Mouse (Mus musculus) heart, embryonic 11.5 days (tissue): ENCODE measurements around the gene Pdrg1. TPM values are rescaled to one million over a fixed set of nuclear protein-coding genes. Genes with fewer than 3 reads are reported as not detected.

Source experiments
- ATAC-seq: fragments of 200-750 bp; cut with Nextera tagmentation; replicated peaks from 2 replicates; pipeline ENCODE4 v1.8.0; 2017; ENCODE audit warnings: moderate library complexity; ENCODE audit not compliant: insufficient number of reproducible peaks, low FRiP score, low TSS enrichment
- H3K27ac ChIP-seq: fragments of 300-500 bp; sonication (generic); 2 replicates; pipeline ENCODE4 v1.5.1; 2014; ENCODE audit warnings: mild to moderate bottlenecking, low read depth, low read length
- H3K27me3 ChIP-seq: fragments of 300-500 bp; sonication (generic); 2 replicates; pipeline ENCODE4 v1.6.1; 2014; ENCODE audit warnings: mild to moderate bottlenecking, low read length, mixed read lengths; ENCODE audit not compliant: control insufficient read depth, insufficient read depth
- H3K36me3 ChIP-seq: fragments of 300-500 bp; sonication (generic); 2 replicates; pipeline ENCODE4 v1.6.1; 2014; ENCODE audit warnings: mild to moderate bottlenecking, low read length, moderate library complexity, mixed read lengths; ENCODE audit not compliant: control insufficient read depth, insufficient read depth
- H3K4me1 ChIP-seq: fragments of 300-500 bp; sonication (generic); 2 replicates; pipeline ENCODE4 v1.6.1; 2014; ENCODE audit warnings: low read length; ENCODE audit not compliant: control insufficient read depth, insufficient read depth
- H3K4me2 ChIP-seq: fragments of 300-500 bp; sonication (generic); 2 replicates; pipeline ENCODE4 v1.6.1; 2014; ENCODE audit warnings: mild to moderate bottlenecking, moderate library complexity
- H3K4me3 ChIP-seq: fragments of 300-500 bp; sonication (generic); 2 replicates; pipeline ENCODE4 v1.5.1; 2014; ENCODE audit warnings: low read depth, low read length
- H3K9ac ChIP-seq: fragments of 300-500 bp; sonication (generic); 2 replicates; pipeline ENCODE4 v1.6.1; 2014; ENCODE audit warnings: mild to moderate bottlenecking, low read depth, low read length, moderate library complexity
- H3K9me3 ChIP-seq: fragments of 300-500 bp; sonication (generic); replicated peaks from 2 replicates; pipeline ENCODE4 v1.6.1; 2016; ENCODE audit warnings: low read length; ENCODE audit not compliant: control insufficient read depth
- WGBS: fragments of 180-500 bp; shearing (Covaris S2); extraction: QIAGEN DNeasy Blood & Tissue Kit; methylation state at CpG from one replicate; pipeline ENCODE4 v1.1.7; 2014; ENCODE audit not compliant: insufficient replicate concordance; 5-methylcytosine and 5-hydroxymethylcytosine counted together
- polyA plus RNA-seq: library from polyadenylated mRNA; unstranded; fragments of >200 nt; fragmentation: Nextera tagmentation; extraction: Ambion mirVana; gene quantifications from 2 replicates; pipeline ENCODE4 v1.2.1, GENCODE M21; 2014

Gene Pdrg1
- polyA plus RNA-seq, 1 experiment from 2014 or later: 60.8 TPM

GRCm38 (mm10) chr2:153021163-153021562, 5.9 kb upstream of the Pdrg1 start:
- ATAC-seq: no peak
- H3K9me3 ChIP-seq: no peaks in the 10 kb centered on the region
- H3K4me1 ChIP-seq: no peaks in the 10 kb centered on the region
- H3K27me3 ChIP-seq: peaks cover 12% of the 10 kb centered on the region
- no peak overlapping the region for H3K4me2 ChIP-seq
- H3K36me3 ChIP-seq: no peaks in the 10 kb centered on the region
- 75% methylated on average over 3 of the region's 3 CpGs for WGBS
- no peak overlapping the region for H3K4me3 ChIP-seq
- H3K27ac ChIP-seq: no peak overlapping the region
- H3K9ac ChIP-seq: no peak overlapping the region

GRCm38 (mm10) chr2:153019355-153019754, 4.1 kb upstream of the Pdrg1 start:
- no peak for ATAC-seq
- no peak overlapping the region for H3K4me2 ChIP-seq
- peaks cover 6% of the 10 kb centered on the region for H3K27me3 ChIP-seq
- H3K4me1 ChIP-seq: peaks cover 2% of the 10 kb centered on the region
- H3K9me3 ChIP-seq: no peaks in the 10 kb centered on the region
- WGBS: 78% methylated on average over 3 of the region's 3 CpGs
- no peaks in the 10 kb centered on the region for H3K36me3 ChIP-seq
- H3K27ac ChIP-seq: no peak overlapping the region
- H3K9ac ChIP-seq: no peak overlapping the region
- H3K4me3 ChIP-seq: no peak overlapping the region

GRCm38 (mm10) chr2:153016786-153017185, 1.6 kb upstream of the Pdrg1 start:
- Histone ChIP-seq H3K4me3 (no peak overlapping the region), H3K27ac (no peak overlapping the region), H3K9me3 (no peaks in the 10 kb centered on the region), H3K27me3 (peaks cover 6% of the 10 kb centered on the region), H3K4me1 (peaks cover 7% of the 10 kb centered on the region), H3K36me3 (peaks cover 3% of the 10 kb centered on the region; the same call in 1 of the 2 replicates), H3K4me2 (no peak overlapping the region), H3K9ac (no peak overlapping the region)
- ATAC-seq: no peak
- WGBS: 44% methylated on average over 5 of the region's 5 CpGs

- Histone ChIP-seq H3K4me3 (no peak overlapping the region), H3K36me3 (peaks cover 8% of the 10 kb centered on the region; the same call in 1 of the 2 replicates), H3K27me3 (peaks cover 6% of the 10 kb centered on the region), H3K9ac (no peak overlapping the region), H3K4me2 (no peak overlapping the region; the same call in 1 of the 2 replicates), H3K9me3 (no peaks in the 10 kb centered on the region), H3K4me1 (peaks cover 7% of the 10 kb centered on the region), H3K27ac (no peak overlapping the region)
- no peak for ATAC-seq
- 52% methylated on average over 8 of the region's 8 CpGs for WGBS
These were observed 577 bp upstream of the Pdrg1 start for GRCm38 (mm10) chr2:153015804-153016203.

GRCm38 (mm10) chr2:153013724-153014515, 1.3 kb downstream of the Pdrg1 start:
- Histone ChIP-seq H3K4me2 (peak overlapping the region; percentile 85), H3K9ac (peak overlapping the region; percentile 85; the same call in 1 of the 2 replicates), H3K4me3 (peak overlapping the region; percentile 90), H3K9me3 (no peaks in the 10 kb centered on the region), H3K4me1 (peaks cover 7% of the 10 kb centered on the region), H3K27me3 (peaks cover 6% of the 10 kb centered on the region), H3K36me3 (peaks cover 11% of the 10 kb centered on the region), H3K27ac (no peak overlapping the region)
- no peak for ATAC-seq
- WGBS: 89% methylated on average over 11 of the region's 11 CpGs

GRCm38 (mm10) chr2:153009192-153009973, 5.8 kb downstream of the Pdrg1 start:
- Histone ChIP-seq H3K27ac (no peak overlapping the region), H3K27me3 (no peaks in the 10 kb centered on the region), H3K4me3 (no peak overlapping the region), H3K9ac (no peak overlapping the region), H3K36me3 (peaks cover 11% of the 10 kb centered on the region), H3K9me3 (no peaks in the 10 kb centered on the region), H3K4me2 (no peak overlapping the region), H3K4me1 (peaks cover 5% of the 10 kb centered on the region)
- no peak for ATAC-seq
- 87% methylated on average over 12 of the region's 12 CpGs for whole genome bisulfite sequencing

GRCm38 (mm10) chr2:153005981-153006380, 9.2 kb downstream of the Pdrg1 start:
- no peak overlapping the region for H3K27ac ChIP-seq
- WGBS: 89% methylated on average over 3 of the region's 3 CpGs
- ATAC-seq: no peak
- peaks cover 5% of the 10 kb centered on the region for H3K36me3 ChIP-seq
- no peaks in the 10 kb centered on the region for H3K4me1 ChIP-seq
- no peaks in the 10 kb centered on the region for H3K27me3 ChIP-seq
- H3K9ac ChIP-seq: no peak overlapping the region
- no peaks in the 10 kb centered on the region for H3K9me3 ChIP-seq
- no peak overlapping the region for H3K4me2 ChIP-seq
- no peak overlapping the region for H3K4me3 ChIP-seq

GRCm38 (mm10) chr2:153003681-153004338, 11.4 kb downstream of the Pdrg1 start:
- Histone ChIP-seq H3K9me3 (no peaks in the 10 kb centered on the region), H3K4me3 (no peak overlapping the region), H3K4me1 (no peaks in the 10 kb centered on the region), H3K9ac (no peak overlapping the region), H3K27me3 (no peaks in the 10 kb centered on the region), H3K36me3 (no peaks in the 10 kb centered on the region; the same call in 1 of the 2 replicates), H3K4me2 (no peak overlapping the region), H3K27ac (no peak overlapping the region)
- WGBS: 68% methylated on average over 13 of the region's 13 CpGs
- no peak for ATAC-seq
